Mouse (Mus musculus) lung, embryonic 14.5 days (tissue): ENCODE measurements around the gene D3Ertd254e. TPM values are rescaled to one million over a fixed set of nuclear protein-coding genes. Genes with fewer than 3 reads are reported as not detected.

Source experiments
- ATAC-seq: fragments of 200-750 bp; cut with Nextera tagmentation; 2 replicates; pipeline ENCODE4 v1.8.0; 2017; ENCODE audit warnings: mild to moderate bottlenecking, moderate TSS enrichment, moderate library complexity; ENCODE audit not compliant: insufficient read depth
- DNase-seq: peaks from one replicate; pipeline ENCODE4 v3.0.0-alpha.2; 2015
- H3K27ac ChIP-seq: fragments of 300-500 bp; sonication (generic); 2 replicates; pipeline ENCODE4 v1.5.1; 2014; ENCODE audit warnings: low read depth, mild to moderate bottlenecking, moderate library complexity
- H3K27me3 ChIP-seq: fragments of 300-500 bp; sonication (generic); 2 replicates; pipeline ENCODE4 v1.6.1; 2014; ENCODE audit warnings: low read length, control low read depth; ENCODE audit not compliant: insufficient read depth
- H3K36me3 ChIP-seq: fragments of 300-500 bp; sonication (generic); 2 replicates; pipeline ENCODE4 v1.6.1; 2014; ENCODE audit warnings: control low read depth; ENCODE audit not compliant: insufficient read depth
- H3K4me1 ChIP-seq: fragments of 300-500 bp; sonication (generic); 2 replicates; pipeline ENCODE4 v1.6.1; 2014; ENCODE audit warnings: antibody characterized with exemption, control low read depth; ENCODE audit not compliant: insufficient read depth
- H3K4me2 ChIP-seq: fragments of 300-500 bp; sonication (generic); 2 replicates; pipeline ENCODE4 v1.6.1; 2014; ENCODE audit warnings: mild to moderate bottlenecking
- H3K4me3 ChIP-seq: fragments of 300-500 bp; sonication (generic); 2 replicates; pipeline ENCODE4 v1.5.1; 2014; ENCODE audit warnings: low read depth, low read length
- H3K9ac ChIP-seq: fragments of 300-500 bp; sonication (generic); 2 replicates; pipeline ENCODE4 v1.6.1; 2014
- H3K9me3 ChIP-seq: fragments of 300-500 bp; sonication (generic); 2 replicates; pipeline ENCODE4 v1.6.1; 2016; ENCODE audit warnings: low read depth, low read length, control low read depth
- CTCF ChIP-seq: IDR thresholded peaks from 2 replicates; pipeline ENCODE4 v1.5.1; 2016; ENCODE audit warnings: antibody characterized with exemption, low read depth
- WGBS: fragments of 180-500 bp; shearing (Covaris S2); extraction: QIAGEN DNeasy Blood & Tissue Kit; methylation state at CpG from one replicate; pipeline ENCODE4 v1.1.7; 2014; 5-methylcytosine and 5-hydroxymethylcytosine counted together
- polyA plus RNA-seq: library from polyadenylated mRNA; unstranded; fragments of >200 nt; fragmentation: Nextera tagmentation; extraction: Ambion mirVana; gene quantifications from 2 replicates; pipeline ENCODE4 v1.2.1, GENCODE M21; 2014

The D3Ertd254e gene
- polyA plus RNA-seq, 1 experiment from 2014 or later: 10.4 TPM

DNA sequence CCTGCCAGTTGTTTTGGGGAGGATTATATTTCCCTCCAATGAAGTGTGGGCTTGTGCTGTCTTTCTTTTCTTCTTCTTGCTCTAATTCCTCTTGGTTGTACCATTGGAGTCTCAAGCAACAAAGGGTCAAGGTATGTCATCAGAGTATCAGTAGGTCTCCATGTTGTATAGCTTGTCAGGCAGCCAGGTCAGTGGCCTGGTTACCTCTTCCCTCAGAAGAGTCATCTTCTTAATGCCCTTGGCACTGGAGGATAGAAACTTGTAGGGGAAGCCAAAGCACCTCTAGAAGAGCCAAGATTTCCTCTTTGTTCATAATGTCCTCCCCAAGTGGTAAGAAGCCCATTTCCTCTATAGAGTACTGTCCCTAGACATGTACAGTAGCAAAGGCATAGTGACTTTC is 11.8 kb upstream of the D3Ertd254e start:
- Histone ChIP-seq H3K27me3 (no peaks in the 10 kb centered on the region), H3K27ac (no peak overlapping the region), H3K9ac (no peak overlapping the region), H3K4me2 (no peak overlapping the region), H3K9me3 (no peaks in the 10 kb centered on the region), H3K4me3 (no peak overlapping the region), H3K4me1 (no peaks in the 10 kb centered on the region), H3K36me3 (no peaks in the 10 kb centered on the region)
- no peak for TF ChIP-seq CTCF
- DNase-seq: no peak
- ATAC-seq: no peak

GRCm38 (mm10) chr3:36150537-36150933 is 282 bp upstream of the D3Ertd254e start:
- no peaks in the 10 kb centered on the region for H3K9me3 ChIP-seq
- no peak overlapping the region for H3K9ac ChIP-seq
- H3K36me3 ChIP-seq: no peaks in the 10 kb centered on the region
- no peak overlapping the region for H3K27ac ChIP-seq
- WGBS: 2% methylated on average over 1 of the region's 1 CpGs
- H3K27me3 ChIP-seq: no peaks in the 10 kb centered on the region
- DNase-seq: no peak
- no peak for TF ChIP-seq CTCF
- H3K4me1 ChIP-seq: peaks cover 8% of the 10 kb centered on the region
- H3K4me3 ChIP-seq: peak overlapping the region; percentile 89
- peak overlapping the region; percentile 75 for H3K4me2 ChIP-seq
- ATAC-seq: no peak

DNA sequence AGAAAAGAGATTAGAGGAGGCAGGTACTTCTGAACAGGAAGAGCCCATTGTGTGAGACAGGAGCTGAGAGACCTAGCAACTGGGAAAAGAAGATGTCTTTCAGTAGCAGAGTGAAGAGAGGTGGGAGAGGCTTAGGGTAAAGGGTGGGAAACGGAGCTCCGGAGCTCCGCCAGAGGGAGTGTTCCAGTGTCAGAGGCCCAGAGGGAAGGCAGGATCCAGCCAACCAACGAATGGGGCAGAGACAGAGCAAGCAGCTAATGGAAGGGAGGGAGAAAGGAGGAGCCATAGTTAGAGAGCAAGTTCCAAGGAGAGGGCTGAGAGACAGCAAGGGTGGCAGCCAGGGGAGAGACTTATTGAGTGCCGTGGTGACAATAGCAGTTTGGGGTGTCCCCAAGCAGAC is 4.5 kb downstream of the D3Ertd254e start:
- peak; percentile 46 for DNase-seq
- peak; percentile 30; the same call in 1 of the 2 replicates for TF ChIP-seq CTCF
- no peak for ATAC-seq

DNA sequence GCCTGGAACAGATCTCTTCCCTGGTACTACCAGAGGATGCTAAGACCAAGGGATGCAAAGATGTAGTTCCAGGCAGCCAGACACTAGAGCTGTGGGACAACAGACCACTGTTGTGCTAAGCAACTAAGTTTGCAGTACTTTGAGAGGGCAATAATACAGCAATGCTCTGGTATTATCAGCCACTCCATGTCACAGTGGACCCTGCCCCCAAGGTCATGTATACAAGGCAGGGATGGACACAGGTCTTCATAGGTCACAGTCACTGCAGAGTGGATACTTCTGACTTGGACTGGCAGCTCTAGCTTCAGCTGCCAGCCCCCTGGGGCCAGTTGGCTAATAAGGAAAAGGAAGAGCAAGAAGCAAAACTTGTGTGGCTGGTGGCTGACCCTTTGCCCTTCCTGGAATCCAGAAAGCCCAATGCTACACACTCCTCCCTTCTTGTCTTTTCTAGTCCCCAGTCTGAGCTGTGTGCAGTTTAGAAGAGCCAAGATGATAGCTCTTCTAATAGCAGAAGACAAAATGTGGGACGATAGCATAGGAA is 19.9 kb downstream of the D3Ertd254e start:
- DNase-seq: no peak
- Histone ChIP-seq H3K9me3 (no peaks in the 10 kb centered on the region), H3K9ac (no peak overlapping the region), H3K4me3 (no peak overlapping the region), H3K4me2 (no peak overlapping the region), H3K4me1 (no peaks in the 10 kb centered on the region), H3K27ac (no peak overlapping the region), H3K27me3 (no peaks in the 10 kb centered on the region), H3K36me3 (peaks cover 19% of the 10 kb centered on the region)
- no peak for ATAC-seq
- WGBS: 91% methylated on average over 1 of the region's 1 CpGs
- TF ChIP-seq CTCF: no peak

More for the DNA sequence above, 4.5 kb downstream of the D3Ertd254e start:
- WGBS: 25% methylated on average over 5 of the region's 5 CpGs
- Histone ChIP-seq H3K9me3 (no peaks in the 10 kb centered on the region), H3K4me1 (peaks cover 8% of the 10 kb centered on the region), H3K4me3 (no peak overlapping the region), H3K27ac (no peak overlapping the region), H3K36me3 (peaks cover 10% of the 10 kb centered on the region), H3K27me3 (no peaks in the 10 kb centered on the region), H3K9ac (no peak overlapping the region), H3K4me2 (no peak overlapping the region)

DNA sequence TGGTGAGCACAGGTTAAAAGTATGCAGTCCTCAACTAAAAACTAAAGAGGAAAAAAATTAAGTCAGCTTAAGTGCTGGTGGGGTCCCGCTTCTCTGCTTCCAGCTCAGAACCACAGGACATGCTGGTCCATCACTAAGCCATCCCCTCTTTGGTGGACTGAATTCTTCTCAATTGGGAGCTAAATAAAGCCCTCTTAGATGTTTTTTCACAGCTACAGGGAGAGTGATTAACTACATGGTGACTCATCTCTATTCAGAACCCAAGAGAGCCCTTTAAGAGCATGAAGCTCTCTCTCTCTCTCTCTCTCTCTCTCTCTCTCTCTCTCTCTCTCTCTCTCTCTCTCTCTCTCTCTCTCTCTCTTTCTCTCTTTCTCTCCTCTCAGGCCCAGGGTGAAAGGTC is 20.5 kb downstream of the D3Ertd254e start:
- Histone ChIP-seq H3K4me1 (no peaks in the 10 kb centered on the region), H3K9ac (no peak overlapping the region), H3K4me3 (no peak overlapping the region), H3K36me3 (peaks cover 14% of the 10 kb centered on the region), H3K9me3 (no peaks in the 10 kb centered on the region), H3K27me3 (no peaks in the 10 kb centered on the region), H3K4me2 (no peak overlapping the region), H3K27ac (no peak overlapping the region)
- WGBS: 96% methylated on average over 1 of the region's 1 CpGs
- no peak for DNase-seq
- TF ChIP-seq CTCF: no peak
- ATAC-seq: no peak

DNA sequence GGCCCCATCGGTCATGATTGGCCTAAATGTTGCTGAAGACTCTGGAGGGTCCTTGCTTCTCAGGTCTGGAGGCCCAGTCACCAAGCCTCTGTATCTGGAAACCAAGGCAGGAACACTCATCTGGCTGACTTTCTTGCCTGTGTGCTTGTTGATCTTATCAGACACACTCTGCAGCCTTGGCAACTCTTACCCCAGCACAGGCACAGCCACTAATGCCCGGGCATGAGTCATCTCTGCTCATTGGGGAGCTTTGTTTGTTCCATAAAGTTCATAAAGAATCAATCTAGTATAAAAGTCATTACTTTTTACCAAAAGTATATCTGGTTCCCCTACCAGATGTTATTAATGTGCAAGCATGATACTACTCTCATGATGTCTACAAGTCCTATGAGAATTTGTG is 22.9 kb downstream of the D3Ertd254e start:
- no peak for TF ChIP-seq CTCF
- no peak for DNase-seq
- no peak overlapping the region for H3K4me2 ChIP-seq
- no peak for ATAC-seq
- H3K9me3 ChIP-seq: no peaks in the 10 kb centered on the region
- H3K4me3 ChIP-seq: no peak overlapping the region
- no peak overlapping the region for H3K9ac ChIP-seq
- no peaks in the 10 kb centered on the region for H3K27me3 ChIP-seq
- WGBS: 92% methylated on average over 2 of the region's 2 CpGs
- no peak overlapping the region for H3K27ac ChIP-seq
- H3K4me1 ChIP-seq: no peaks in the 10 kb centered on the region
- H3K36me3 ChIP-seq: no peaks in the 10 kb centered on the region

DNA sequence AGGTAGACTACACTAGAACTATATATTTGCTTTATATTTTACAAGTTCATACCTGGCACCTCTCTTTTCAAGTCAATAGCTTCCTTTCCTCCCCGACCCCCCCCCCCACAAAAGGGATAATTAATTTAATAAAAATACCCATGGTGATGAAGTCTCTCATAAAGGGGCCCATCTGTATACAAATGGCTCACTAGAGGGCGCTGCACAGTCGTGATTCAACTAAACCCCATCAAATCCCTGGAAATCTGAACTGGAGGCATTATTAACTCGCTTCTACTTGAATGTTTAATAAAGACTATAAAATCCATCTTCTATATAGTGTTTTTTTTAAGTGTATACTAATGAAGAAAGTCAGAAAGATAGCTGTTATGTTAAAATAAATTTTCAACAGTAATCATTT is 30.7 kb downstream of the D3Ertd254e start:
- Histone ChIP-seq H3K36me3 (no peaks in the 10 kb centered on the region), H3K9ac (no peak overlapping the region), H3K9me3 (no peaks in the 10 kb centered on the region), H3K27me3 (no peaks in the 10 kb centered on the region), H3K4me1 (no peaks in the 10 kb centered on the region), H3K4me3 (no peak overlapping the region), H3K4me2 (no peak overlapping the region), H3K27ac (no peak overlapping the region)
- WGBS: 8% methylated on average over 4 of the region's 4 CpGs
- ATAC-seq (no peak), DNase-seq (peak; percentile 86)
- peak; percentile 60 for TF ChIP-seq CTCF

GRCm38 (mm10) chr3:36186510-36186909 is 35.7 kb downstream of the D3Ertd254e start:
- Histone ChIP-seq H3K27me3 (no peaks in the 10 kb centered on the region), H3K4me3 (no peak overlapping the region), H3K9me3 (no peaks in the 10 kb centered on the region), H3K27ac (no peak overlapping the region), H3K9ac (no peak overlapping the region), H3K36me3 (no peaks in the 10 kb centered on the region), H3K4me2 (no peak overlapping the region), H3K4me1 (no peaks in the 10 kb centered on the region)
- WGBS: 86% methylated on average over 4 of the region's 4 CpGs
- ATAC-seq: no peak
- DNase-seq: no peak
- TF ChIP-seq CTCF: no peak
